Mouse (Mus musculus) hindbrain, embryonic 13.5 days (tissue): ENCODE measurements around the gene Ppm1a. TPM values are rescaled to one million over a fixed set of nuclear protein-coding genes. Genes with fewer than 3 reads are reported as not detected.
A peak's percentile ranks its signal among the peaks of the same experiment; 100 is the strongest.

Experiments
- ATAC-seq: fragments of 200-750 bp; cut with Nextera tagmentation; 2 replicates; pipeline ENCODE4 v1.8.0; 2017; ENCODE audit warnings: moderate TSS enrichment; ENCODE audit not compliant: low FRiP score
- H3K27ac ChIP-seq: fragments of 300-500 bp; sonication (generic); 2 replicates; pipeline ENCODE4 v1.5.1; 2015; ENCODE audit warnings: inconsistent platforms, mild to moderate bottlenecking, moderate library complexity
- H3K27me3 ChIP-seq: fragments of 300-500 bp; sonication (generic); 2 replicates; pipeline ENCODE4 v1.6.1; 2015; ENCODE audit warnings: mild to moderate bottlenecking, inconsistent platforms
- H3K36me3 ChIP-seq: fragments of 300-500 bp; sonication (generic); 2 replicates; pipeline ENCODE4 v1.6.1; 2015; ENCODE audit warnings: mild to moderate bottlenecking, inconsistent platforms
- H3K4me1 ChIP-seq: fragments of 300-500 bp; sonication (generic); replicated peaks from 2 replicates; pipeline ENCODE4 v1.6.1; 2015; ENCODE audit warnings: inconsistent platforms
- H3K4me2 ChIP-seq: fragments of 300-500 bp; sonication (generic); 2 replicates; pipeline ENCODE4 v1.6.1; 2015; ENCODE audit warnings: inconsistent platforms, mild to moderate bottlenecking, moderate library complexity
- H3K4me3 ChIP-seq: fragments of 300-500 bp; sonication (generic); 2 replicates; pipeline ENCODE4 v1.5.1; 2015; ENCODE audit warnings: mild to moderate bottlenecking, inconsistent platforms
- H3K9ac ChIP-seq: fragments of 300-500 bp; sonication (generic); 2 replicates; pipeline ENCODE4 v1.6.1; 2015; ENCODE audit warnings: mild to moderate bottlenecking, inconsistent platforms
- H3K9me3 ChIP-seq: fragments of 300-500 bp; sonication (generic); 2 replicates; pipeline ENCODE4 v1.6.1; 2016; ENCODE audit warnings: inconsistent platforms
- WGBS: fragments of 180-500 bp; shearing (Covaris S2); methylation state at CpG from one replicate; pipeline ENCODE4 v1.1.7; 2015; 5-methylcytosine and 5-hydroxymethylcytosine counted together
- polyA plus RNA-seq: library from polyadenylated mRNA; unstranded; fragments of >200 nt; fragmentation: Nextera tagmentation; extraction: Ambion mirVana; gene quantifications from 2 replicates; pipeline ENCODE4 v1.2.1, GENCODE M21; 2015

The Ppm1a gene
- polyA plus RNA-seq, 1 experiment from 2014 or later: 63.8 TPM

DNA sequence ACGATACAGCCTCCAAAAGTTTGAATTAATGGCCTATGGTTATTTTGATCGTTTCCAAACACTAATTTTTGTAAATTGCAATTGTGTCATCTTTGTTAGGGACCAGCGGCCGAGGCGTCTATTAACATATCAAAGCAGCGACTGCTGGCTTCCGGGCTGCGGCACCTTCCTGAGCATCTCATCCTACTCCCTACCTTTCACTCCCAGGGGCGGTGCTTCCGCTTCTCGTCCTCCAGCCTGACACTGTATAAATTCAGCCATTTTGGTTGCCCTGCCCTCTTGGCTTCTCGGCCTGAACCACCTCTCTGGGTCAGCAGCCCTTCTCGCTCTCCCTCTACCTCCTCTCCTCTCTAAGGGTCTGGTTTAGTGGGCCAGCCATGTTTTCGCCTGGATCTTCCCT, 11.8 kb upstream of the Ppm1a start:
- H3K36me3 ChIP-seq: no peaks in the 10 kb centered on the region
- H3K27ac ChIP-seq: no peak overlapping the region
- no peak overlapping the region for H3K4me2 ChIP-seq
- ATAC-seq: no peak
- no peaks in the 10 kb centered on the region for H3K27me3 ChIP-seq
- no peak overlapping the region for H3K9ac ChIP-seq
- no peaks in the 10 kb centered on the region for H3K9me3 ChIP-seq
- H3K4me3 ChIP-seq: no peak overlapping the region
- 61% methylated on average over 14 of the region's 14 CpGs for WGBS
- no peaks in the 10 kb centered on the region for H3K4me1 ChIP-seq

DNA sequence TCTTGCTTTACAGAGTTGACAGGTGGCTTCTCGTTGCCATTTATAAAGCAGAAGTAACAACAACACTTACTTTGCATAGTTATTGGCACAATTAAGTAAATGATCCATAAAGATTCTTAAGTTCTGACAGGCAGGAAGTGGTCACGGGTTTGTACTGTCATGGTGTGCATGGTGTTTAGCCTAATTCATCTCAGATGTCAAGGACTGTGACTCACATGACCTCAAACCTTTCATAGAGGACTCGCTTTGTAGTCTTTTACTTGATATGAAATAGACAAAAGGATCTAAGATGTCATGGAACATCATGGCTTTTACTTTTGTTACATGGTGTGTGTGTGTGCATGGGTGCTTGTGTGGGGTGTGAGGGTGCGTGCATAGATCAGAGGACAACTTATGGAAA, 8.9 kb upstream of the Ppm1a start:
- H3K27me3 ChIP-seq: no peaks in the 10 kb centered on the region

DNA sequence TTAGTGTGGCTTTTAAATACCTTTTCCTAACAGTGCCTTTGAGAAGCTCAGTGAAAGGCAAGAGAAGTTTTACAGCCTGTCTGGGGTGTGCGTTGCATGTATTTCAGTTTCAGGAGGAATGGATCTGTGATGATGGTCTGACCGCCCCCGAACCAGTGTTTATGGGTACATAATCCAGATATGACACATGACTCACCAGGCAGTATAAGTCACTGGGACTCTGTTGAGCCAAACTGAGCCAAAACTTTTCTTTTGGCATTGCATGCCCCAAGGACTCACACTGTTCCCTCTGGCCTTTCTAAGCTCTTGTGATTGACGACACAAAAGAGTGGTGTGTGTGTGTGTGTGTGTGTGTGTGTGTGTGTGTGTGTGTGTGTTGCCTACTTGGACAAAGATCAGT, 8.4 kb upstream of the Ppm1a start:
- no peaks in the 10 kb centered on the region for H3K4me1 ChIP-seq
- WGBS: 86% methylated on average over 4 of the region's 4 CpGs

More for the DNA sequence above, 8.9 kb upstream of the Ppm1a start:
- H3K4me2 ChIP-seq: no peak overlapping the region
- H3K9me3 ChIP-seq: no peaks in the 10 kb centered on the region
- no peak for ATAC-seq
- no peaks in the 10 kb centered on the region for H3K36me3 ChIP-seq
- no peak overlapping the region for H3K9ac ChIP-seq
- WGBS: 59% methylated on average over 4 of the region's 4 CpGs
- H3K4me1 ChIP-seq: no peaks in the 10 kb centered on the region
- no peak overlapping the region for H3K4me3 ChIP-seq
- H3K27ac ChIP-seq: no peak overlapping the region

DNA sequence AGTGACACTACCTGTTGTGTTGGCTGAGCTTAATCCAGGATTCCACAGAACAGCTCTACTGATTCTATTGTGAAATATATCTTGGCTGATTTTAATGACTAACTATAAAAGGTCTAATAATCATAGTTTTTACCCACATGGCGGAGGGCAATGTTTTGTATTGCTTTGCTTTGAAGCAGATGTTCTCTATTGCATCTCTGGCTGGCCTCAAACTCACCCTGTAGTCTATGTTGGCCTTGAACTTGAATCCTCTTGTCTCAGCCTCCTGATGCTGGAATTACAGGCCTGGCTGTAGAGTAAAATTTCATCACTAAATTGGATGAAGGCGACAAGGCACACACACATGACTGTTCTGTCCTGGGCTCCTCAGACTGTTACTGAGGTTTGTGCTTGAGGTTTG, 7.8 kb upstream of the Ppm1a start:
- H3K9ac ChIP-seq: no peak overlapping the region
- no peaks in the 10 kb centered on the region for H3K27me3 ChIP-seq
- no peaks in the 10 kb centered on the region for H3K4me1 ChIP-seq
- no peak overlapping the region for H3K4me3 ChIP-seq
- WGBS: 91% methylated on average over 2 of the region's 2 CpGs
- ATAC-seq: no peak
- no peak overlapping the region for H3K4me2 ChIP-seq
- no peaks in the 10 kb centered on the region for H3K36me3 ChIP-seq
- H3K27ac ChIP-seq: no peak overlapping the region
- no peaks in the 10 kb centered on the region for H3K9me3 ChIP-seq

More for the DNA sequence above, 8.4 kb upstream of the Ppm1a start:
- ATAC-seq: no peak
- Histone ChIP-seq H3K4me2 (no peak overlapping the region), H3K9me3 (no peaks in the 10 kb centered on the region), H3K27me3 (no peaks in the 10 kb centered on the region), H3K4me3 (no peak overlapping the region), H3K9ac (no peak overlapping the region), H3K27ac (no peak overlapping the region), H3K36me3 (no peaks in the 10 kb centered on the region)

DNA sequence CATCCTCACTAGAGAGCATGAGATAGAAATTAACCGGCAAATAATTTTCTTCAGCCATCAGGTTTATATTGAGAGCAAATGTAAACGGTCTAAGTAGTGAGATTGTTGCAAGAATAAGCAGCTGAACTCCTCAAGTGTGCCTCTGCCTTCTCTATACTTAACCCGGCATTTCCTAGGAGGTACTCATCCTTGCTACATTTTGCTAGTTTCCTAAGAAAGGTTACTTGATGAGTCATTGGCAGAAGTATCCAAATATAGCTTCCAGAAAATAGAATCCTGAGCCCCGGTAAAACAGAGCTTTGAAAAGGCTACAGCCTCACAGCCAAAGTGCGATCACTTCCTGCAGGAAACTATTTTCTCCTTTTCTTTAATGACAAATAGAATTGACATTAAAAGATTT, 7.2 kb upstream of the Ppm1a start:
- H3K4me1 ChIP-seq: no peaks in the 10 kb centered on the region
- no peak overlapping the region for H3K4me2 ChIP-seq
- H3K9ac ChIP-seq: no peak overlapping the region
- H3K36me3 ChIP-seq: no peaks in the 10 kb centered on the region
- H3K27ac ChIP-seq: no peak overlapping the region
- ATAC-seq: no peak
- WGBS: 87% methylated on average over 5 of the region's 5 CpGs
- no peaks in the 10 kb centered on the region for H3K27me3 ChIP-seq
- no peaks in the 10 kb centered on the region for H3K9me3 ChIP-seq
- no peak overlapping the region for H3K4me3 ChIP-seq

DNA sequence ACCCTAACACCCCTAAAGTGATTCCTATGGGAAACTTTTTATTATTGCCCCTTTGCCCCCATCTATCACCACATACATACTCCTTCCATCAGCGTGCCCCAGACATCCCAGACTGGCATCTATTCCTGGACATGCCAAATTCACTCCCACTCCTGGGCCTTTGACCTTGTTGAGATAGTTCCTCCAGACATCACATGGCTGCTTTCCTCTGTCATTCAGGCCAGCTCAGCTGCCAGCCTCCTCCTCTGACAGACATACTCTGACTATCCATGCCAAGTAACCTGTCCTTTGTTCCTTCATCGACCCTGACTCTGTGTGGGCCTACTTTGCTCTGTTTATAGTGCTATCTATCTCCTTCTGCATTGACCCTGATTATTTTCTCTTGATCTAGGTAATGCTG, 6.6 kb upstream of the Ppm1a start:
- H3K9me3 ChIP-seq: no peaks in the 10 kb centered on the region
- H3K4me3 ChIP-seq: no peak overlapping the region
- H3K9ac ChIP-seq: no peak overlapping the region
- H3K36me3 ChIP-seq: no peaks in the 10 kb centered on the region
- H3K27me3 ChIP-seq: no peaks in the 10 kb centered on the region
- H3K4me1 ChIP-seq: no peaks in the 10 kb centered on the region
- no peak for ATAC-seq
- H3K27ac ChIP-seq: no peak overlapping the region
- no peak overlapping the region for H3K4me2 ChIP-seq
- 81% methylated on average over 2 of the region's 2 CpGs for WGBS

DNA sequence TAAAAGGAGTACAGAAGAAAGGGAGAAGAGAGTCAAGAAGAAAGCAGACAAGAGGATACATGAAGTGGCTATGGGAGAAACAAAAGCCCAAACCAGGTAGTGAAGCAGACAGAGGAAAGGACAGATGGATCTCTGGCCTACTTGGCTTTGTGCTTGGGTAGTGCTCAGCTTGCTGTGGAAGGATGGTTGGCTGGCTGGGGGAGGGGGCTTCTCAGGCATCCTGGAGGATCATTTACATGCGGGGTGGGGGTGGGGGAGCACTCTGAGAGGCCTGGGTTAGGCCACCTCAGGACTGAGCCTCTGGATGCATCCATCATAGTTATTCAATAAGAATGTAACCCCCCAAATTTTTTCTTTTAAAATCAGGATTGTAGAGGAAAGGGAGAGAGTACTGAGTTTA, 341 bp downstream of the Ppm1a start:
- H3K4me3 ChIP-seq: no peak overlapping the region
- H3K9ac ChIP-seq: no peak overlapping the region; the same call in 1 of the 2 replicates
- 6% methylated on average over 1 of the region's 1 CpGs for WGBS
- no peaks in the 10 kb centered on the region for H3K36me3 ChIP-seq
- H3K4me1 ChIP-seq: peaks cover 13% of the 10 kb centered on the region
- H3K4me2 ChIP-seq: no peak overlapping the region
- no peak for ATAC-seq
- H3K27ac ChIP-seq: no peak overlapping the region
- no peaks in the 10 kb centered on the region for H3K27me3 ChIP-seq
- no peaks in the 10 kb centered on the region for H3K9me3 ChIP-seq

DNA sequence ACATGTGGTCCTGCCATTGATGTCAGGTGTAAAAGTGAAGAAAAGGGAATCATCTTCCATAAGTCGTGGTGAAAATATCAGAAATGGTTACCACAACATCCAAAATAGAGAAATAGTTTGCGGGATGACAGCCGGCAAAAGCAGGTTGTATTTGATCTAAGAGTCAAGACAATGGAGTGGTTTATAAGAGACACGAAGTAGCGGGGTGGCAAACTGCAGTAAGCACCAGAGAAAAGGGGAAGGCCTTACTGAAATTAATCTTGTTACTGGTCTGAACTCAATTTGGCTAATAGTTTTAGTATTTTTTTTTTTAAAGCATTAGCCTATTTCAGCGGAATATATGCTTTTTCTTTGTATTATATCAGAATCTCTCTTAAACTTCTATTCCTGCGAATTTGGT, 2.7 kb downstream of the Ppm1a start:
- H3K27me3 ChIP-seq: no peaks in the 10 kb centered on the region
- H3K36me3 ChIP-seq: no peaks in the 10 kb centered on the region
- H3K4me2 ChIP-seq: peak overlapping the region; percentile 58
- H3K9ac ChIP-seq: peak overlapping the region; percentile 62
- 17% methylated on average over 7 of the region's 7 CpGs for WGBS
- H3K27ac ChIP-seq: peak overlapping the region; percentile 84
- H3K4me1 ChIP-seq: peaks cover 26% of the 10 kb centered on the region
- H3K4me3 ChIP-seq: peak overlapping the region; percentile 89
- H3K9me3 ChIP-seq: no peaks in the 10 kb centered on the region
- no peak for ATAC-seq

DNA sequence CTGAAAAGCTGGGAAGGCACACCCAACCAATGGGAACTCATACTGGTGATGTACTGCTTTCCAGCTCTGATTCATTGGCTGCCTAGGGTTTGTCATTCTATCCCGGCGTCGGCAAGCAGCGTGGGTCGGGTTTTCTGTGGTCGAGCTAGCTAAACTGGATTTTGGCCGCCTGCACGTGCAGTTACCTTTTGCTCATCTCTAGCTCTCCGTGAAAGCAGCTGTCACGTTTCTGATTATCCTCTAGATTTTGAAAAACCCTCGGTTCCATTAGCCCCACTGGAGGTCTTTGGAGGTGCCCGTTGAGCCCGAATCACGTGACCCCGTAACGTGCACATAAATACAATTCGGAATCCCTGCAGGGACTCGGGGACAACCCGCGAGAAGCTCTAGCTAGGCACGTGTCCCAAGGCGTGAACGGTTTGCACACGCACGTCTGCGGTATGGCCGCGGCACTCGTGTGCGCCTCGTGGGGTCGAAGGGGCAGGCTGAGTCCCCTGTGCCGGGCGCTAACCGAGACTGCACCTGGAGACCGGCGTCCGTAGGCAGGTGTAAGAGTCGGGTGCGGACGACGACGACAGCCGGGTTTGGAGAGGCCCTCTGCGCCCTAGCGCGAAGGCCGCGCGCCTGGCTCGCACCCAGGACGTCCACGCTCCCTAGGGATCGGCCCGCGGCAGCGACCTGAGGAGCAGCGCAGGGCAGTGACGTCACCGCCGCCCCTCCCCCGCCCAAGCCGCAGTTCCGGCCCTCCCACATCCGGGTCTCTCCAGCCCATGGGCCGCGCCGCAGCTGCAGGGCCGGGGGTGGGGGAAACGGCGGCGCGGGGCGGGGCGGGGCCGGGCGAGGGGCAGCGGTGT, 3.3 kb downstream of the Ppm1a start:
- under 1% methylated on average over 64 of the region's 78 CpGs for WGBS

DNA sequence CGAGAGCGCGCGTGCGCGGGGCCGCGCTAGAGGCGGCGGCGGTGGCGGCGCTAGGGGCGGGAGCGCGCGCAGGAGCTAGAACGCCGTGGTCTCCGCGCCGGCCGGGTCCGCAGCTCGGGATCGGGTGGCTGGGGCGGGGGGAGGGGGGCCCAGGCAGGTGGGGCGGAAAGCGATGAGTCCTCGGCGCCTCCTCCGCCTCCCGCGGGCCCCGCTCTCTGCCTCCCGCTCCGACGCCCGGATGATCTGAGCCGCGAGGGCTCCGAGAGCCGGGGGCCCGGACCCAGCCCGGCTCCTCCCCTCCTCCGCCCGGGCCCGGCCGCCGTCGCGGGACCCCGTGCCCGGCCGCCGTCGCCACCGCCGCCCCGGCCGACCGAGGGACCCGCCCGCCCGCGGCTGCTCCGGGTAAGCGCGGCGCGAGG, 4.0 kb downstream of the Ppm1a start:
- ATAC-seq: peak; percentile 77

More for the DNA sequence above, 3.3 kb downstream of the Ppm1a start:
- peak overlapping the region; percentile 89 for H3K4me3 ChIP-seq
- peaks cover 26% of the 10 kb centered on the region for H3K4me1 ChIP-seq
- H3K27me3 ChIP-seq: no peaks in the 10 kb centered on the region
- H3K36me3 ChIP-seq: no peaks in the 10 kb centered on the region
- ATAC-seq: peak; percentile 94
- H3K9ac ChIP-seq: peak overlapping the region; percentile 99
- H3K9me3 ChIP-seq: no peaks in the 10 kb centered on the region
- H3K4me2 ChIP-seq: peak overlapping the region; percentile 58
- peak overlapping the region; percentile 97 for H3K27ac ChIP-seq

DNA sequence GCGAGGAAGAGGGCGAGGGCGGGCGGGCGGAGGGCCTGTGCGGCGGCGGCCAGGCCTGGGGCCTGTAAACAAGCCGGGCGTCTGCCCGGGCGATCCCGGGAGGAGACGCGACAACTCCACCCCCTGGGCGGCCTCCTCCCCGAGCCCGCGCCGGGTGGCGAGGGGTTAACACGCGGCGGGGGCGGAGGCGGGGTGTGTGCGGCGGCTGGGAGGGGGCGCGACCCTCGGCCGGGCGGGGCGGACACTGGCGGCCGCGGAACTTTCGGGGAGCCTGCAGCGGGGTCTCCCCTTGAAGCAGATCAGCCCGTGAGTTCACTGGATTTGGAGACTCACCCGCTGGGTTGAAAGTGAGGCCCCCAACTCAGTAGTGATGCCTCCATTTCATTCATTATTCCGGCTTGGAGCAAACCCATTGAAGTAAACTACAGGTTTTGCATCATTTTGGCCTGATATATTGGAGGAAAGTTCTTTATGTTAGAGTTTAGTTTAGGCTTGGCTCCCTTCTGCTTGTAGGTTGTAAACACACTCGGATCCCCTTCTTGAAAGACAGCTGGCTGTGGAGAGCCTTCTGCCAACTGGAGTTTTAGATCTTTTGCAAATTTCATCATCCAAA, 4.5 kb downstream of the Ppm1a start:
- peak overlapping the region; percentile 74 for H3K4me2 ChIP-seq
- no peaks in the 10 kb centered on the region for H3K36me3 ChIP-seq
- H3K9ac ChIP-seq: peak overlapping the region; percentile 99
- H3K4me1 ChIP-seq: peaks cover 25% of the 10 kb centered on the region
- no peaks in the 10 kb centered on the region for H3K9me3 ChIP-seq
- peak; percentile 61 for ATAC-seq
- under 1% methylated on average over 41 of the region's 43 CpGs for WGBS
- peak overlapping the region; percentile 97 for H3K27ac ChIP-seq
- peak overlapping the region; percentile 89 for H3K4me3 ChIP-seq
- H3K27me3 ChIP-seq: no peaks in the 10 kb centered on the region

More for the DNA sequence above, 4.0 kb downstream of the Ppm1a start:
- Histone ChIP-seq H3K4me3 (peak overlapping the region; percentile 89), H3K36me3 (no peaks in the 10 kb centered on the region), H3K27me3 (no peaks in the 10 kb centered on the region), H3K9ac (peak overlapping the region; percentile 99), H3K4me1 (peaks cover 26% of the 10 kb centered on the region), H3K9me3 (no peaks in the 10 kb centered on the region), H3K4me2 (peak overlapping the region; percentile 74), H3K27ac (peak overlapping the region; percentile 97)
- 0% methylated on average over 15 of the region's 71 CpGs for WGBS

DNA sequence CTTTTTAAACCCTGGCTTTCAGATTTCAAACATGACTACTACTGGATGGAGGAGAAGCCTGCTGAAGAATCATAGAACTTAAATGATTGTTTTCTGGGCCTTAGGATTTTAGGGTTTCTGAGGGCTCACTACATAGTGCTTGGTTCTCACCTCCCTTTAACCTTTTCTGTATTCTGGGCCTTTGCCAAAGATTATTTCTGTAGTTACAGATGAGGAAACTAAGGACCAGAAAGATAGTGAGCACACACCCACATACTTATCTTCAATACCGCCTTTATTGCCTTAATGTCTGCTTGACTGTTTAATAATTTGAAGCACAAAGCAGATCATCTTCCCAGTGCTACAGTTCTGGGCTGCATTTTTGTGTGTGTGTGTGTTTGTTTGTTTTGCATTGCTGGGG, 5.2 kb downstream of the Ppm1a start:
- peak overlapping the region; percentile 89 for H3K4me3 ChIP-seq
- WGBS: 38% methylated on average over 1 of the region's 1 CpGs
- ATAC-seq: no peak
- peaks cover 19% of the 10 kb centered on the region for H3K4me1 ChIP-seq
- H3K27me3 ChIP-seq: no peaks in the 10 kb centered on the region
- H3K9ac ChIP-seq: peak overlapping the region; percentile 99
- H3K4me2 ChIP-seq: peak overlapping the region; percentile 74
- no peak overlapping the region for H3K27ac ChIP-seq
- H3K9me3 ChIP-seq: no peaks in the 10 kb centered on the region
- no peaks in the 10 kb centered on the region for H3K36me3 ChIP-seq
